Mouse (Mus musculus) thymus, adult 2 months (tissue): ENCODE data around the gene Ttc16. TPM values are rescaled to one million over a fixed set of nuclear protein-coding genes. Genes with fewer than 3 reads are reported as not detected.

Experiments used
- DNase-seq: peaks from one replicate; pipeline ENCODE4 v3.0.0; 2021
- H3K27ac ChIP-seq: fragments of 200-500 bp; 2 replicates; pipeline ENCODE4 v1.5.1; 2012; ENCODE audit warnings: low read length, control low read depth; ENCODE audit not compliant: control insufficient read depth, insufficient read depth
- H3K27me3 ChIP-seq: fragments of 200-500 bp; 2 replicates; pipeline ENCODE4 v1.6.1; 2012; ENCODE audit warnings: mild to moderate bottlenecking, low read length, moderate library complexity, mixed read lengths; ENCODE audit not compliant: control insufficient read depth, insufficient read depth
- H3K36me3 ChIP-seq: fragments of 200-500 bp; 2 replicates; pipeline ENCODE4 v1.6.1; 2012; ENCODE audit warnings: mild to moderate bottlenecking, low read length, moderate library complexity; ENCODE audit not compliant: control insufficient read depth, insufficient read depth
- H3K4me1 ChIP-seq: fragments of 200-500 bp; replicated peaks from 2 replicates; pipeline ENCODE4 v1.6.1; 2012; ENCODE audit warnings: low read length; ENCODE audit not compliant: control insufficient read depth, insufficient read depth
- H3K4me3 ChIP-seq: fragments of 200-500 bp; 2 replicates; pipeline ENCODE4 v1.5.1; 2012; ENCODE audit warnings: mild to moderate bottlenecking, low read length, control low read depth, moderate library complexity; ENCODE audit not compliant: control insufficient read depth, insufficient read depth
- CTCF ChIP-seq: fragments of 200-500 bp; IDR thresholded peaks from 2 replicates; pipeline ENCODE4 v1.5.1; 2012; ENCODE audit warnings: mild to moderate bottlenecking, control low read depth, low read length, moderate library complexity, borderline replicate concordance; ENCODE audit not compliant: control insufficient read depth, poor library complexity, insufficient read depth; ENCODE audit errors: extremely low read depth
- POLR2A ChIP-seq: fragments of 200-500 bp; IDR thresholded peaks from 2 replicates; pipeline ENCODE4 v1.6.1; 2012; ENCODE audit warnings: mild to moderate bottlenecking, low read length, control low read depth, moderate library complexity; ENCODE audit not compliant: control insufficient read depth, poor library complexity, insufficient read depth; ENCODE audit errors: extremely low read depth
- WGBS: fragments of 180-500 bp; shearing (Covaris S2); methylation state at CpG from one replicate; pipeline ENCODE4 v1.1.7; 2018; 5-methylcytosine and 5-hydroxymethylcytosine counted together
- polyA plus RNA-seq: library from polyadenylated mRNA; depleted of rRNA; stranded (reverse); fragments of >200 nt; gene quantifications from 2 replicates; pipeline ENCODE4 v1.2.3, GENCODE M21; 2012

The Ttc16 gene
- polyA plus RNA-seq, 1 experiment: 2.3 TPM

- Histone ChIP-seq H3K4me1 (peaks cover 17% of the 10 kb centered on the region), H3K27me3 (no peaks in the 10 kb centered on the region)
Observed at GRCm38 (mm10) chr2:32731911-32732310, 43.5 kb downstream of the Ttc16 start.

GRCm38 (mm10) chr2:32730854-32731253, 44.6 kb downstream of the Ttc16 start:
- Histone ChIP-seq H3K4me1 (peaks cover 23% of the 10 kb centered on the region), H3K27me3 (no peaks in the 10 kb centered on the region), H3K36me3 (peaks cover 6% of the 10 kb centered on the region), H3K4me3 (no peak overlapping the region), H3K27ac (no peak overlapping the region)
- no peak for TF ChIP-seq POLR2A
- no peak for TF ChIP-seq CTCF
- DNase-seq: no peak
- 95% methylated on average over 11 of the region's 11 CpGs for WGBS

More at GRCm38 (mm10) chr2:32731911-32732310, 43.5 kb downstream of the Ttc16 start:
- 91% methylated on average over 4 of the region's 4 CpGs for WGBS
- no peaks in the 10 kb centered on the region for H3K36me3 ChIP-seq
- H3K4me3 ChIP-seq: no peak overlapping the region
- no peak overlapping the region for H3K27ac ChIP-seq
- DNase-seq: no peak
- TF ChIP-seq CTCF: no peak
- no peak for TF ChIP-seq POLR2A

GRCm38 (mm10) chr2:32729547-32729946, 45.9 kb downstream of the Ttc16 start:
- TF ChIP-seq POLR2A (no peak), CTCF (no peak)
- no peaks in the 10 kb centered on the region for H3K27me3 ChIP-seq
- H3K36me3 ChIP-seq: peaks cover 6% of the 10 kb centered on the region
- no peak overlapping the region for H3K4me3 ChIP-seq
- no peak overlapping the region for H3K27ac ChIP-seq
- 95% methylated on average over 4 of the region's 4 CpGs for WGBS
- no peak for DNase-seq
- H3K4me1 ChIP-seq: peaks cover 33% of the 10 kb centered on the region

- H3K4me1 ChIP-seq: peaks cover 34% of the 10 kb centered on the region
- H3K4me3 ChIP-seq: no peak overlapping the region
- 34% methylated on average over 7 of the region's 7 CpGs for WGBS
- H3K27ac ChIP-seq: no peak overlapping the region
- TF ChIP-seq CTCF (no peak), POLR2A (no peak)
- H3K27me3 ChIP-seq: no peaks in the 10 kb centered on the region
- peaks cover 6% of the 10 kb centered on the region for H3K36me3 ChIP-seq
- no peak for DNase-seq
Observed at GRCm38 (mm10) chr2:32728463-32728862, 47.0 kb downstream of the Ttc16 start.

- WGBS: 8% methylated on average over 16 of the region's 16 CpGs
- DNase-seq: peak; percentile 74
- TF ChIP-seq CTCF (no peak), POLR2A (0 out of 2 replicates have a peak, but pooled peaks have one; percentile 29)
- Histone ChIP-seq H3K4me3 (peak overlapping the region; percentile 25), H3K36me3 (peaks cover 6% of the 10 kb centered on the region), H3K27ac (no peak overlapping the region), H3K4me1 (peaks cover 39% of the 10 kb centered on the region), H3K27me3 (no peaks in the 10 kb centered on the region)
Observed at GRCm38 (mm10) chr2:32727435-32727834, 48.0 kb downstream of the Ttc16 start.

- peaks cover 59% of the 10 kb centered on the region for H3K4me1 ChIP-seq
- H3K27ac ChIP-seq: peak overlapping the region; percentile 97
- no peak overlapping the region for H3K4me3 ChIP-seq
- no peak for TF ChIP-seq CTCF
- no peak for TF ChIP-seq POLR2A
- WGBS: 70% methylated on average over 16 of the region's 16 CpGs
- DNase-seq: peak; percentile 54
- H3K27me3 ChIP-seq: no peaks in the 10 kb centered on the region
- H3K36me3 ChIP-seq: peaks cover 6% of the 10 kb centered on the region
Observed at GRCm38 (mm10) chr2:32724832-32725790, 50.3 kb downstream of the Ttc16 start.
